Mouse (Mus musculus) thymus, postnatal 25 days (tissue): ENCODE measurements at regions not wholly inside any gene's neighbourhood (a gene's known extent, or its start where the extent isn't known, plus 50 kb on each side); places are given as distances from the start of the nearest gene placed in this dataset.

ENCODE experiments used
- DNase-seq: peaks from one replicate; pipeline ENCODE4 v3.0.0; 2022

DNA sequence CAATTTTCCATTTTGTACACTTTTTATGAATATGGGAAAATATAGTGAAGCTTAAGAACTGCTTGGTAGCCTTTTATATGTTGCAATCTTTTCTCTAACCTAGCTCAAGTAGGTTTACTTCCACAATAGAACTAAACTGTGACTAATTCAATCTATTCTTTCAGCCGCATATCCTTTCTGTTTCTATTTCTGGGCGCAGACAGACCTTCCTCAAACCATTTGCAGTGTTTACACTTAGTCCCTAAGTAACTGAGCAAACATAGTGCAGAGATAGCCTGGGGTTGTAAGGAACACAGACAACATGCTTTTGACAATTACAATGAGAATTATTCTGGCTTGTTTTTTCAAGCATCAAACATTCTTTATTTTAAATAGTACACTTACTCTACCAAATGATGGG lies 3435.1 kb upstream of the Gm7489 start:
- DNase-seq: no peak

DNA sequence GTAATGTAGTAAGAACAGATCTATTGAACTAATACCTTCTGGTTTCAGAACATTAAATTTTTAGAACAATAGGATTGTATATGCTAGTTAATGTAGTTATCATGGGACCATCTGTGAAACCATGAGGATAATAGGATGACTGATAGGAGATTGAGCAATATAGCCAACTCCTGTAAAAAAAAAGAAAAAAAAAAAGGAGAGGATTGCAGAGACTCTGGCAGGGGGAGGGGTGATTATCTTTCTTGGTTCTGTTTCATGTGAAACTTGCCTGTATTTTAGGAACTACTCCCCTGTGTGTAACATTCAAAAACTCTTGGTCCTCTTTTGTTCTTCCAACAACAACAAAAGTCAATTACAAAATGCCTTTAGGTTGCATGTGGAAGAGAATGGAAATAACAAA lies 3412.1 kb upstream of the Gm7489 start:
- no peak for DNase-seq

DNA sequence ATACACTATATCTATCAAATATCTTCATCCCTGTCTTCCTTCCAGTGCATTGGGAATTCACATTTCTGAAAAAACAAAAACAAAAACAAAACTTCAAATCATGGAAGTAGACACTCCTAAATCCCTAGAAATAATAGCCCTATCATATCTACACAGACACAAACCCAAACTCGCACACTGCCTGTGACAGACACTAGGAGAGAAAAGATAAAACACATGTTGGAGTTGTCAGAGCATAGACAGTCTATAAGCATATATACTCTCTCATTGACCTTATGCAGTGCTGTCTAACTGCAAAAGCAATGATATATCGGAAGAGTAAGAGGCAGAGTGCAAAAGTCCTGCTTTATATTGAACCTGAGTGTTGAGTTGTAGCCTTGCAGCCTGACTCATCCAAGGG lies 3386.0 kb upstream of the Gm7489 start:
- no peak for DNase-seq

DNA sequence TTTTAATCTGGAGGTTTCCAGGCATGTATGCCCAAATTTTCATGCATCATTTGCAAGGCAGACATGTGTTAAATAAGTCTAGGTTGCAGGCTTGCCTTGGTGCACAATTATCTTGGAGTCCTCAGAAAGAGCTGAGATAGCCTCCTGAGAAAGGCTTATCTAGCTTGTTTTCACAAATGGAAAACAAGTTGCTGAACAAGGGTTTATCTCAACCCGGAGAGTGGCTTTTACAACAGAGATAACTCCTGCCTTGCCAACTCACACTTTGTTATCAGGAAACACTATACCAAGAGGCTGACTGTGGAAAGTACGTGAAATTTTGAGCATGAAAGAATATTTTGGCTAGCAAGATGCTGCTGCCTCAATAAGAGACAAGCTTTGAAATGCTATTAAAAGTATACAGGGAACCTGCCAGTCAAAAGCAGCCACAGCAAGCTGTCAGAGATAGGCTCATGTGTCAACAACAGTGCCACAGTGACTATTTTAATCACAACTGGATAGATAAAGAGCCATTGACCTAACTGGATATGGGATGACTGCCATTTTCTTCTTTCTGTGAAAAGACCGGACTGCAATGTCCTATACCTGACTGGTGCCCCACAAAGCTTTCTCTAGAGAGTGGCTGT lies 3376.6 kb upstream of the Gm7489 start:
- no peak for DNase-seq

DNA sequence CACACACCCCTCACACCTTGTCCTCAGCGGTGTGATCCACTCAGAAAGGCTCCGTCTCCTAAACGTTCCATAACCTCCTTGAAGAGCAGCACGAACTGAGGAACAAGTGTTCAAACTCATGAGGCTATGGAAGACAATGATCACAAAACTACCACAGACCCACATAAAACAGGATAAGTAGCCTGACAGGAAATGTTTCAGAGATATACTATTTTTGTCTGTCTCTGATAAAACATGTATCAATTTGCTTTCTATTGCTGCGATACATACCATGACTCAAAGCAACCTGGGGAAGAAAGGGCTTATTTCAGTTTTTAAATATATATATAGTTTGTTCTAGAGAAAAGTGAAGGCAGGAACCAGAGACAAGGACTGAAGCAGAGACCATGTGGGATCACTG lies 3371.7 kb upstream of the Gm7489 start:
- no peak for DNase-seq

DNA sequence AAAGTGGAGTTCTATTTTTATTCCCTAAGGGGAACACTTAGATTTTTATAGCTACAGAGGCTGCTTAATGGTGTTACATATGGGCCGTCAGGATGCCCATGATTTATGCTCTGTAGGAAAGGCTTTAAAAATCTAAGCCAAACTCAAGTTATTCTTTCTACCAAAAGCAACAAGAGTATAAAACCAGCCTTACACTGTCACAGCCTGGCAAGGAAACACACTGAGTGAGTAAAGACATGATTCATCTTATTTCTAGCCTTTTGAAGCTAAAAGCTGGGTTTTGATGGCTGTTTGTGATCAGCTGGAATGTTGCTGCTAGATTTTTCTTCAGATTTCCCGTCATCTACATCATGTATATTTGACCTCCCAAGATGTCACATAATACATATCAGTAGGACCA lies 3359.9 kb upstream of the Gm7489 start:
- DNase-seq: no peak

DNA sequence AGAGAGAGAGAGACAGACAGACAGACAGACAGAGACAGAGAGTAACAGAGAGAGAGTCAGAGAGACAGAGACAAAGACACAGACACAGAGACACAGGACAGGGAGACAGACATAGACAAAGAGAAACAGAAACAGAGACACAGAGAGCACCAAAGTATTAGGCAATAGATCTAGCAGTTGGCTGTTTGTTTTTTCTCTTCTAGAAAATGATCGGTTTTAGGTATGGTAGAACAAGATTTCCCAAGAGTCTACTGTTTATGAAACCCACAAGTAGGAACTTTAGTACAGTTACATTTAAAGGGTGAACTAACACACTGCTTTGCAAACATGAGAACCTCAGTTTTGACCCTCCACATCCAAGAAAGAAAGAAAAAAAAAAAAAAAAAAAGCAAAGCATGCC lies 3350.2 kb upstream of the Gm7489 start:
- DNase-seq: no peak

DNA sequence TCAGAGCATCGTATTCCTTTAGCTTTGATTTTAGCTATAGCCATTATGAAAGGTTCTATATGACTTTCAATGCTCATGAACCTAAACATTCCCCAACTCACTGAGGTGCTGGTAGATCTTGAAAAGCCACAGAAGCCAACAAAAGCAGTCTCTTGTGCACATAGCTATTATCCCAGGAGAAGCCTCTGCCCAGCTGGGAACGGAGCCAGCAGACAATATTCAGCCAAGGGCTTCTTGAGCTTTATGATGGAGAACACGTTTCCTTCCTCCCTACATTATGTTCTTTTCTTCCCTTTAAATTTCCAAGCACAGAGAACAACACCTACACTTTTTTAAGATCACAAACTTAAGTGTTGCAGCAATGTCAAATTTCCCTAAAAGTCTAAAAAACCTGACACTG lies 3321.1 kb upstream of the Gm7489 start:
- DNase-seq: no peak

DNA sequence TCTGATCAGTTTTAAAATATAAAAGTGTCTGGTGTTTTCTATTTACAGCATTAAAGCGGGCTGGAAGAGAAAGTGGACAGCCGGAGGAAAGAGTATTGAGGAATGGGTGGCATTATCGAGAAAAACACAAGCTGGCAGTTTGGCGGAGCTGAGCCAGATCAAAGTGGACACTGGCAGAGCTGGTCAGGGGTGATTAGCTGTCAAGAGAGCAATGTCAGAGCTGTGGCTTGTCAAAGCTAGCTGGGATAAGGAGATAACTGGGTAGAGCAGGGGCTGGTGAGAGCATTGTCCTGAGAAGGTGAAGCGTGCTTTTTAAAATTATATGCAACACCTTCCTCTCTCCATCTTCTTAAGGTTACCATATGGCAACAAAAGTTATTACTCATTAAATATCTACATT lies 3303.9 kb upstream of the Gm7489 start:
- DNase-seq: no peak

DNA sequence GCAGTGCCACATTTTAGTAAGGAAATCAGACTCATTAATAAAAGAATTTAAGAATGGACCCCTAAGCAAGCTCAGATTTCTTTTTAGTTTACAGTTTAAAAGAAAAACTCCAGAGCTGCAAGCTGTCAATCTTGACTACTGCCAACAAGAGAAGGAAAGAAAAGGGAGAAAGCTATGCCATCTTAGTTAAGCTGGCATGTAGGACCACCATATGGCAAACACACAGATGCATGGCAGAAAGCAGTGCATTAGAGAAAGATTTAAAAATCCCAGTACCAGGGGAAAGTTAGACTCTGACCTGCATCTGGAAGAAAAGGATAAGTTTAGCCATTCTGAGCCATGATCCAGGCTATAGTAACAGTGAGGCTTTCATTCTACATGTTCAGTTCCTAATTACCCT lies 3300.8 kb upstream of the Gm7489 start:
- DNase-seq: no peak

DNA sequence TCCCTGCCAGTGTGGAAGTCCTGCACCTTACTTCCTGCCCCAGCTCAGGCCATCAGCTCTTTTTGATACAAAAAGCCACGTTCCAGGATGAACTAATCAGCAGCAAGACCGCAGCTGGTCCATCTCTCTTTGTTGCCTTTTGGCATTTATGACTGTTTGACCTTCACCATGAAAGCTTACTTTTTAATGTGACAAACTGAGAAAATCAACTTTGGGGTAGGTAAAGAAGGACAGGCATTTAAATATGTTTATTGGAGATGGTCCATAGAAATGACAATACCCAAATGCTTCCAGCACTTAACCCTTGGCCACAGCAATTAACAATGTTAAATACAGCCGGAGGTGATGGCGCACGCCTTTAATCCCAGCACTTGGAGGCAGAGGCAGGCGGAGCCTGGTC lies 3299.2 kb upstream of the Gm7489 start:
- DNase-seq: no peak
